Mouse (Mus musculus) heart, adult 11 months (tissue): Measurements from ENCODE around the gene Grm1.
A peak's percentile ranks its signal among the peaks of the same experiment; 100 is the strongest.

Source experiments
- DNase-seq: peaks from one replicate; pipeline ENCODE4 v3.0.0; 2022

Gene Grm1

DNA sequence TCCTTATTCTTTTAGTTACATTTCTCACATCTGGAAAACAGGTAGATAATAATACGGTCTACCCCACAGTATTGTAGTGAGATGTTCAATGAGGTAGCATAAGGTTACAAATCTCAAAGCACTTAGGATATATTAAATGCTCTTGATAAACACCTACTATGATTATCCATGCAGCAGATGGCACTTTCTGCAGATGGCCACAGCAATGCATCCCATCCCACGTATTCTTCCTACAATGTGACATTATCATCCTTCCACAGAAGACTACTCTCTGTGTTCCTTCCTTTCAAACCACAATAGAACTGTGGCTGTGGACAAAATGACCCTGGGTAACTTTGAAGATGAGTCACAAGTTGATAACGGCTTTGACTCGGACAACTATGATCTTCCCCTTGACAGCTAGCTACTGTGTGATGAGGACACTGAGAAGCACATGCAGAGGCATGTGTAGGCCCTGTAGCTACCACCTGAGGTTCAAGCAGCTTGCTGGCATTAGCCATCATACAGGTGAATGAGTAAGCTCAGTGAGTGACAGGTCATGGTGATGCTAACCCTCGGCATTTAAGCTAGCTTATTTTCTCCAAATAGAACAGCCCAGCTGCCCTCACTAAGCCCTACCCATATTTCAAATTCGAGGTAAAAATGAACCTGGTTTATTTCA is 117.5 kb downstream of the Grm1 start:
- DNase-seq = no peak

- DNase-seq = no peak
Measured at GRCm38 (mm10) chr10:10950557-10950956, 131.6 kb downstream of the Grm1 start.

GRCm38 (mm10) chr10:10949172-10949571 is 133.0 kb downstream of the Grm1 start:
- DNase-seq = no peak

- no peak for DNase-seq
Measured at GRCm38 (mm10) chr10:10947531-10947930, 134.6 kb downstream of the Grm1 start.

- no peak for DNase-seq
Measured at GRCm38 (mm10) chr10:10944003-10944402, 138.2 kb downstream of the Grm1 start.

- DNase-seq = peak; percentile 52
Measured at GRCm38 (mm10) chr10:10942248-10942647, 139.9 kb downstream of the Grm1 start.

GRCm38 (mm10) chr10:10935806-10936205 is 146.3 kb downstream of the Grm1 start:
- no peak for DNase-seq

- DNase-seq = no peak
Measured at GRCm38 (mm10) chr10:10929672-10930071, 152.5 kb downstream of the Grm1 start.

DNA sequence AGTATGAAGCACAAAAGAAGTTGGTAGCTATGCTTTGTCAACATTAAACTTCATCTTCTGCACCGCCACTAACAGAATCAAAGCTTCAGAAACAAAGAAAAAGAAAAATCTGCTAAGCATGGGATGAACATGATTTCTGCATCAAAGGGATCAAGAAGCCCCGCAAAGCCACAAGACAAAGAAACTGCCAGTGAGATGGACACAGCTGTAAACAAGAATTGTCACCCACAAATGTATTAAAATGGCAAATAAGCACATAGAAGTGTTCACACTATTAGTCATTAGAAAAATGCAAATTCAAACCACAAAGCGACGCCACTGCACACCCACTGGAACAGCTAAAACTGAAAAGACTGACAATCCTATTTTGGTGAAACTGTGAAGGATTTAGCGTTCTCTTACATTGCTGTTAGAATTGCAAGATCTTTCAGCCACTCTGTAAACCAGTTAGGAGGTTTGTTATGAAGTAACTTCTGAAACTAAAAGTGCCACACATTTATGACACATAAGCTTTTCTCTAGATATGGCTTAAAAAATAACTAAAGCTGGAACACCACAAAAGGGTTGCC is 153.3 kb downstream of the Grm1 start:
- no peak for DNase-seq

- DNase-seq = no peak
Measured at GRCm38 (mm10) chr10:10917857-10918399, 164.2 kb downstream of the Grm1 start.

- DNase-seq = no peak
Measured at GRCm38 (mm10) chr10:10913621-10914020, 168.5 kb downstream of the Grm1 start.

DNA sequence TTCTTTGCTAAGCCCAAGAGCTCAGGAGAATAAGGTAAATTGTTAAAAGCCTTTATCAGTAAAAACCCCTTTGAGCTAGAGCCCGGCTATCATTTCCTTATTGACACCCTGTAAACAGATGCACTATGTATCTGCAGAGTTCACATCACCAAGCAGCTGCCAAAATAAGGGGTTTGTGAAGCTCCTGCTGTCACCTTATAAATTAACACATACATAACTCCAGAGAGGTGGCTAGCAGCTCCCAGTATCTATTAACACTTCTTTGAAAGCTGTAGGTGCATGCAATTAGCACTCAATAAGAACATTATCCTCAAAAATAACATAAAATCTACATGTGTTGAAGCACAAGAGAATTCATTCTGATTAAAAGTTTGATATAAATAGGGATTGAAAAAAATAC is 191.9 kb downstream of the Grm1 start:
- DNase-seq = no peak

DNA sequence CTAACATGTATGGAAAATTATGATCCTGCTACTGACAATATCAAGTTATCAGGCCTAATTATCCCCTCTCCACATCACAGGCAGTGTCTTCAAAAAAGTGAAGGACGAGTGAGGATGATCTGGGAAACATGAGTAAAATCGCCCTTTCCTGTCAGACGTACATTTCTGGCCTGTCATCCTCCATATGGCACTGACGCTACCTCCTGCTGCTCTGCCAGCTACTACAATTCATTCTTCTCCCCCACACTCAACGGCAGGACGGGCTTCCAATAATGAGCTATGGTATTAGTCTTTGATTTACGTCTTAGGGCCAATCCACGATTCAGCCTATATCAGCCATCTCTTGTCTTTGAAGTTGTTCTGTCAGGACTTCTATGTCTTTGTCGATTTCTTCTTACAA is 193.6 kb downstream of the Grm1 start:
- DNase-seq = no peak

DNA sequence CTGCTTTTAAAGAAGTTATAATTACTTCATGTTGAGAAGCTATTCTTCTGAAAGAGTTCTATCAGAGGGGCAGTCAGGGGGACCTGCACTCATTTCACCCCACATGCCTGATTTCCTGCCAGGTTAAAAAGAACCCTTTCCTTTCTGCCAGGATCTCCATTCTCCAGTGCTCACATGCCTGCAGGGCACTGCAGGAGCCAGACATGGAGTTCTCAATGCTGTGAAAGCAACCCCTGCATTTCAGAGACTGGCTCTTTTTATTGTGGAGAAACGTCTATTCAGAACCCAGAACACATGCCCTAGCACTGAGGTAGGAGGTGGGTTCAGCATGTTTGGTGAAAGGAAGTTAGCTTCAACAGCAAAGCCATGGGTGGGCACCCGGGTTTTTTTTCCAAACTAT is 197.2 kb downstream of the Grm1 start:
- DNase-seq = no peak

- DNase-seq = no peak
Measured at GRCm38 (mm10) chr10:10872142-10872541, 210.0 kb downstream of the Grm1 start.

DNA sequence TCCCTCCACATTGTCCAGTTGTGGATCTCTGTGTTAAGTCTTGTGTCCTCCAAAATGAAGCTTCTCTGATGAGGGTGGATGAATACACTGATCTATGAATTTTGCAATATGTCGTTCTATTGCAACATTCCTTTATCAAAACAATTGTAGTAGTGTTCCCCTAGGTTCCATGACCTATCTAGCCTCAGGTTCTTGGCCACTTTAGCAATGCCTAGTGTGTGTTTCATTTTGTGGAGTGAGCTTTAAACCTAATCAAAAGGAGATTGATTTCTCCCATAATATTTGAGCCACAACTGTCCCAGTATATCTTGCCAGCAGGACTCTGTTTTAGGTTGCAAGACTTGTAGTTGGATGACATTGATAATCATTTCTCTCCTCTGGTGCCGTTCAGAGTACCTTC is 211.9 kb downstream of the Grm1 start:
- DNase-seq = no peak

DNA sequence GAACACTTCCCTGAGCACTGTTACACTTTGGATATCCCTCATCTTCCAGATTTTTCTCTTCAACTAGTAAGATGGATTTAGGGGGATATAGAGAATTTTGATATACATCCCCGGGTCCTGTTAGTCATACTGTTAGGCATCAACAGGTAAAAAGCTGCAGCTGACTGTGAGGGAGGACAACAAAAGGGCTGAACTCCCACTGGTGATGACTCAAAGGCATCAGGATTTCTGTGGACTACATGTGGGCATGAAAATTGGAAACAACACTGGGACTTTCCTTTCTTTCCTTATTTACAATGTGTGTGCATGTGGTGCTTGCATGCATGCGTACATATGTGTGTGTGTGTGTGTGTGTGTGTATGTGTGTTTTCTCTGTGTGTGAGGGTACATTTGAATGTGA is 215.9 kb downstream of the Grm1 start:
- DNase-seq = no peak

- no peak for DNase-seq
Measured at GRCm38 (mm10) chr10:10864759-10865158, 217.4 kb downstream of the Grm1 start.

GRCm38 (mm10) chr10:10847376-10848286 is 234.5 kb downstream of the Grm1 start:
- no peak for DNase-seq

GRCm38 (mm10) chr10:10845059-10845685 is 237.0 kb downstream of the Grm1 start:
- DNase-seq = no peak

DNA sequence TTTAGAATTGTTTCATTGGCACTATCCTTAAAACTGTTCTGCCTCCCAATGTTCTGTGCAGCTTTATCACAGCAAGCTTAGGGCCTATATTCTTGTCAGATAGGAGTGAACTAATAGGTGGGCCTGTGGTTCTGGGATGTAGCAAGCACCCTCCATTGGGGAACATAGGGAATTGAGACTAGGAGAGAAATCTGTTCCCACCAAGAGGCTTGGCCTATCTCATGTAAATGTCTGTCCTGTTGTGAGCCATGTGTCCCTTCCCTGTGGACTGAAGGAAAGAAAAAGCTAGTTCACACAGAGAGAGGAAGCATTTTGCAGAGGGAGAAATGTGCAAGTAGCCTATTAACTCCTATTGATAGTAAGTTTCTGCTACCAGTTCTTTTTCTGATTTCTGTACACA is 246.8 kb downstream of the Grm1 start:
- DNase-seq = no peak

DNA sequence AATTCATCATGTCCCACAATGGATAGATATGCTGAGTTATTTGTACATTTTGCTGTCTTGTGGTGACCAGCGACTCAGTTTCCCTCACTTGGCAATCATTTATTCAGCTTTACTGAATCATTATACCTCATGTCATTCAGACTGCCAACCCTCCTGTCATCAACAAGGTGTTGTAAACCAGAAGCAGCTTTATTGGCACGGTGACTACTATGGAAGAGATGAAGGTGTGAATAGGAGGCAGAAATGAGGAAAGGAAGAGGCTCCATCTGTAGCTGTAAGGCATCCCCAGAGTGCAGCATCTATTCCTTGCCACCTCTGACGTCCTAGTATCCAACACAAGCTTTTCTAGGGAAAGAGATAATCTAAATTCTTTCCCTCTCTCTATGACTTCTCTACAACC is 247.3 kb downstream of the Grm1 start:
- no peak for DNase-seq

GRCm38 (mm10) chr10:10831141-10831540 is 251.0 kb downstream of the Grm1 start:
- no peak for DNase-seq
